Mouse (Mus musculus): ENCODE results near the gene Hsf4. TPM values are rescaled to one million over a fixed set of nuclear protein-coding genes. Genes with fewer than 3 reads are reported as not detected.

The Hsf4 gene
- polyA plus RNA-seq, 1 experiment from 2014 or later = not detected

GRCm38 (mm10) chr8:105323183-105323582 is 53.6 kb downstream of the Hsf4 start:
- peak overlapping the region; percentile 81 for H3K4me2 ChIP-seq (ENCODE audit: low read depth, low read length)
- H3K4me1 ChIP-seq (ENCODE audit: insufficient read depth) = peaks cover 30% of the 10 kb centered on the region
- no peaks in the 10 kb centered on the region for H3K9me3 ChIP-seq (ENCODE audit: low read length)
- H3K9ac ChIP-seq (replicated peaks) = peak overlapping the region; percentile 59
- peak overlapping the region; percentile 42 for H3K4me3 ChIP-seq (ENCODE audit: low read depth, low read length)
- DNase-seq (no peak), ATAC-seq (peak; percentile 73)
- no peak for TF ChIP-seq CTCF (IDR thresholded peaks at IDR 0.05; ENCODE audit: low read depth)
- TF ChIP-seq EP300 (IDR thresholded peaks at IDR 0.05; ENCODE audit: low read depth) = peak; percentile 90
- peaks cover 28% of the 10 kb centered on the region for H3K36me3 ChIP-seq (replicated peaks; ENCODE audit: insufficient read depth, low read length)
- WGBS (ENCODE audit: insufficient replicate concordance) = 54% methylated on average over 4 of the region's 4 CpGs
- no peaks in the 10 kb centered on the region for H3K27me3 ChIP-seq (ENCODE audit: insufficient read depth, low read length)
- H3K27ac ChIP-seq (ENCODE audit: low read depth) = peak overlapping the region; percentile 81

MicroRNAs within 50 kb of the gene (microRNA counts, 519-probe panel; counts per million panel counts)
- microRNA mmu-miR-328 = 3,208 counts per million, percentile 34 among the panel's probes with 10 or more counts

Small RNAs within 50 kb of the gene (microRNA-seq; reads per million reads assigned to microRNA genes)
- not detected for gene Gm27320
- 622 reads per million, percentile 66 among the genes with 10 or more reads in this experiment for gene Mir328

Other genes with a start within 250 kb of the Hsf4 start
- gene Ces3a, start 221.2 kb upstream of the Hsf4 start, polyA plus RNA-seq (2015; fragmentation: Nextera tagmentation; extraction: Ambion mirVana) = 97.8 and 102 TPM in 2 replicates
- 0.11 and 0.21 TPM in 2 replicates for gene Ces3b, start 186.0 kb upstream of the Hsf4 start, polyA plus RNA-seq (2015; fragmentation: Nextera tagmentation; extraction: Ambion mirVana)
- gene Ces4a, start 138.0 kb upstream of the Hsf4 start, polyA plus RNA-seq (2015; fragmentation: Nextera tagmentation; extraction: Ambion mirVana) = 0.07 TPM in 1 of 2 replicates, not detected in the other
- gene Cbfb, start 99.1 kb upstream of the Hsf4 start, polyA plus RNA-seq (2015; fragmentation: Nextera tagmentation; extraction: Ambion mirVana) = 10.6 and 10.7 TPM in 2 replicates
- 24.2 and 30.9 TPM in 2 replicates for gene D230025D16Rik, start 44.7 kb upstream of the Hsf4 start, polyA plus RNA-seq (2015; fragmentation: Nextera tagmentation; extraction: Ambion mirVana)
- gene B3gnt9, start 14.6 kb upstream of the Hsf4 start, polyA plus RNA-seq (2015; fragmentation: Nextera tagmentation; extraction: Ambion mirVana) = 1.6 and 2.0 TPM in 2 replicates
- gene Tradd, start 5.2 kb upstream of the Hsf4 start, polyA plus RNA-seq (2015; fragmentation: Nextera tagmentation; extraction: Ambion mirVana) = 14.3 and 15.1 TPM in 2 replicates
- gene Fbxl8, start 5.2 kb upstream of the Hsf4 start, polyA plus RNA-seq (2015; fragmentation: Nextera tagmentation; extraction: Ambion mirVana) = 0.95 and 1.2 TPM in 2 replicates
- 0.05 and 0.24 TPM in 2 replicates for gene Nol3, start 6.3 kb downstream of the Hsf4 start, polyA plus RNA-seq (2015; fragmentation: Nextera tagmentation; extraction: Ambion mirVana)
- 0.38 and 0.65 TPM in 2 replicates for gene 4931428F04Rik, start 20.1 kb downstream of the Hsf4 start, polyA plus RNA-seq (2015; fragmentation: Nextera tagmentation; extraction: Ambion mirVana)
- 6.6 and 7.1 TPM in 2 replicates for gene Exoc3l, start 26.3 kb downstream of the Hsf4 start, polyA plus RNA-seq (2015; fragmentation: Nextera tagmentation; extraction: Ambion mirVana)
- gene E2f4, start 27.9 kb downstream of the Hsf4 start, polyA plus RNA-seq (2015; fragmentation: Nextera tagmentation; extraction: Ambion mirVana) = 62.9 and 65.7 TPM in 2 replicates
- 7.8 TPM in 2 replicates for gene Elmo3, start 35.8 kb downstream of the Hsf4 start, polyA plus RNA-seq (2015; fragmentation: Nextera tagmentation; extraction: Ambion mirVana)
- 7.7 and 7.8 TPM in 2 replicates for gene Lrrc29, start 56.5 kb downstream of the Hsf4 start, polyA plus RNA-seq (2015; fragmentation: Nextera tagmentation; extraction: Ambion mirVana)
- 75.2 and 75.4 TPM in 2 replicates for gene Tmem208, start 56.6 kb downstream of the Hsf4 start, polyA plus RNA-seq (2015; fragmentation: Nextera tagmentation; extraction: Ambion mirVana)
- gene Fhod1, start 78.2 kb downstream of the Hsf4 start, polyA plus RNA-seq (2015; fragmentation: Nextera tagmentation; extraction: Ambion mirVana) = 0.70 and 0.82 TPM in 2 replicates
- 0.09 and 0.16 TPM in 2 replicates for gene Slc9a5, start 79.0 kb downstream of the Hsf4 start, polyA plus RNA-seq (2015; fragmentation: Nextera tagmentation; extraction: Ambion mirVana)
- not detected in 2 replicates for gene Plekhg4, start 103.5 kb downstream of the Hsf4 start, polyA plus RNA-seq (2015; fragmentation: Nextera tagmentation; extraction: Ambion mirVana)
- gene Kctd19, start 143.7 kb downstream of the Hsf4 start, polyA plus RNA-seq (2015; fragmentation: Nextera tagmentation; extraction: Ambion mirVana) = not detected in 2 replicates
- gene Lrrc36, start 143.8 kb downstream of the Hsf4 start, polyA plus RNA-seq (2015; fragmentation: Nextera tagmentation; extraction: Ambion mirVana) = 0.09 and 0.11 TPM in 2 replicates
- gene Tppp3, start 201.7 kb downstream of the Hsf4 start, polyA plus RNA-seq (2015; fragmentation: Nextera tagmentation; extraction: Ambion mirVana) = 1.4 and 3.8 TPM in 2 replicates
- gene Zdhhc1, start 227.1 kb downstream of the Hsf4 start, polyA plus RNA-seq (2015; fragmentation: Nextera tagmentation; extraction: Ambion mirVana) = 2.1 and 2.3 TPM in 2 replicates
- gene Hsd11b2, start 249.0 kb downstream of the Hsf4 start, polyA plus RNA-seq (2015; fragmentation: Nextera tagmentation; extraction: Ambion mirVana) = 0.13 TPM in 1 of 2 replicates, not detected in the other